Mouse (Mus musculus) myocyte (in vitro differentiated cells): ENCODE results near the gene Hspa8. TPM values are rescaled to one million over a fixed set of nuclear protein-coding genes. Genes with fewer than 3 reads are reported as not detected.
"Not testable (repeated sequence)": the region's sequence is repeated elsewhere in the genome, so short reads cannot be mapped to it uniquely, and the experiment has no call there.

Experiments used
- H3K27me3 ChIP-seq: one replicate; pipeline ENCODE4 v1.6.1; 2011; ENCODE audit not compliant: control insufficient read depth, insufficient read depth, insufficient read length
- H3K36me3 ChIP-seq: one replicate; pipeline ENCODE4 v1.6.1; 2011; ENCODE audit not compliant: control insufficient read depth, insufficient read depth
- H3K4me2 ChIP-seq: one replicate; pipeline ENCODE4 v1.6.1; 2011; ENCODE audit warnings: low read depth, control low read depth
- H3K4me3 ChIP-seq: one replicate; pipeline ENCODE4 v1.5.1; 2011; ENCODE audit warnings: mild to moderate bottlenecking, control low read depth, moderate library complexity
- H3K79me2 ChIP-seq: one replicate; pipeline ENCODE4 v1.6.1; 2011; ENCODE audit not compliant: control insufficient read depth, insufficient read depth
- H3ac ChIP-seq: one replicate; pipeline ENCODE4 v1.6.1; 2011; ENCODE audit not compliant: control insufficient read depth, insufficient read length
- CEBPB ChIP-seq: IDR thresholded peaks from 2 replicates; pipeline ENCODE4 v1.6.1; 2011; ENCODE audit warnings: mild to moderate bottlenecking, moderate library complexity; ENCODE audit not compliant: poor library complexity, insufficient read depth, severe bottlenecking
- E2F4 ChIP-seq: IDR thresholded peaks from one replicate; pipeline ENCODE4 v1.6.1; 2011; ENCODE audit warnings: mild to moderate bottlenecking, control low read depth, moderate library complexity; ENCODE audit not compliant: insufficient read depth
- MAX ChIP-seq: IDR thresholded peaks from one replicate; pipeline ENCODE4 v1.6.1; 2011; ENCODE audit warnings: low read depth, mild to moderate bottlenecking, control low read depth
- MYOD1 ChIP-seq, 3 experiments: IDR thresholded peaks; one replicate each; pipeline ENCODE4 v1.6.1; 2011; ENCODE audit warnings: control low read depth in 2 of 3, low read depth in 2 of 3, mild to moderate bottlenecking in 2 of 3, moderate library complexity in 1 of 3; ENCODE audit not compliant: insufficient read length in 2 of 3, control insufficient read depth in 1 of 3
- MYOG ChIP-seq, 3 experiments: IDR thresholded peaks; one replicate each; pipeline ENCODE4 v1.6.1; 2011; ENCODE audit warnings: control low read depth in 2 of 3, low read depth in 2 of 3, mild to moderate bottlenecking in 2 of 3; ENCODE audit not compliant: insufficient read length in 2 of 3, control insufficient read depth in 1 of 3, insufficient read depth in 1 of 3
- POLR2A ChIP-seq: IDR thresholded peaks from one replicate; pipeline ENCODE4 v1.6.1; 2011; ENCODE audit warnings: low read depth, mild to moderate bottlenecking, control low read depth, moderate library complexity; ENCODE audit not compliant: insufficient read length
- POLR2AphosphoS2 ChIP-seq: IDR thresholded peaks from one replicate; pipeline ENCODE4 v1.6.1; 2011; ENCODE audit warnings: low read depth, control low read depth; ENCODE audit not compliant: insufficient read length
- REST ChIP-seq: IDR thresholded peaks from one replicate; pipeline ENCODE4 v1.6.1; 2011; ENCODE audit warnings: mild to moderate bottlenecking, control low read depth, moderate library complexity; ENCODE audit not compliant: insufficient read depth, insufficient read length
- SRF ChIP-seq: IDR thresholded peaks from one replicate; pipeline ENCODE4 v1.6.1; 2011; ENCODE audit warnings: low read depth; ENCODE audit not compliant: control insufficient read depth, insufficient read length
- TCF12 ChIP-seq: IDR thresholded peaks from one replicate; pipeline ENCODE4 v1.6.1; 2011; ENCODE audit warnings: mild to moderate bottlenecking, control low read depth; ENCODE audit not compliant: poor library complexity, insufficient read depth, severe bottlenecking
- TCF3 ChIP-seq: IDR thresholded peaks from one replicate; pipeline ENCODE4 v1.6.1; 2011; ENCODE audit warnings: low read depth, control low read depth; ENCODE audit not compliant: insufficient read length
- USF1 ChIP-seq: IDR thresholded peaks from one replicate; pipeline ENCODE4 v1.6.1; 2011; ENCODE audit warnings: low read depth, mild to moderate bottlenecking, control low read depth, moderate library complexity
- polyA plus RNA-seq: library from polyadenylated mRNA; unstranded; fragments of >200 nt; fragmentation: generic; extraction: Trizol; gene quantifications from one replicate; pipeline ENCODE4 v1.2.1, GENCODE M21; 2012; ENCODE audit warnings: missing spikeins

The Hspa8 gene
- polyA plus RNA-seq, 1 experiment: 797 TPM

- Histone ChIP-seq H3K36me3 (peaks cover 17% of the 10 kb centered on the region), H3K79me2 (peaks cover 21% of the 10 kb centered on the region), H3ac (no peak overlapping the region), H3K27me3 (no peaks in the 10 kb centered on the region), H3K4me2 (peak overlapping the region; percentile 92), H3K4me3 (peak overlapping the region; percentile 76)
- no peak for TF ChIP-seq POLR2A
- TF ChIP-seq REST: no peak
- TF ChIP-seq SRF: no peak
- no peak for TF ChIP-seq TCF12
- no peak for TF ChIP-seq TCF3
- TF ChIP-seq MYOD1 (IDR thresholded peaks at IDR 0.05; ENCODE audit: control insufficient read depth in 1 of 3, insufficient read length in 2 of 3, low read depth in 2 of 3): no peak
- TF ChIP-seq CEBPB: no peak
- no peak for TF ChIP-seq MAX
- no peak for TF ChIP-seq E2F4
- TF ChIP-seq MYOG (IDR thresholded peaks at IDR 0.05; ENCODE audit: control insufficient read depth in 1 of 3, insufficient read depth in 1 of 3, insufficient read length in 2 of 3, low read depth in 2 of 3): no peak
- no peak for TF ChIP-seq POLR2AphosphoS2
- no peak for TF ChIP-seq USF1
Observed at GRCm38 (mm10) chr9:40799112-40799511, 1.7 kb upstream of the Hspa8 start.

GRCm38 (mm10) chr9:40799837-40800501 is 815 bp upstream of the Hspa8 start:
- Histone ChIP-seq H3K36me3 (peaks cover 17% of the 10 kb centered on the region), H3K4me3 (peak overlapping the region; percentile 76), H3K4me2 (peak overlapping the region; percentile 92), H3K79me2 (peaks cover 21% of the 10 kb centered on the region), H3K27me3 (no peaks in the 10 kb centered on the region), H3ac (peak overlapping the region; percentile 98)
- TF ChIP-seq MYOD1 (IDR thresholded peaks at IDR 0.05; ENCODE audit: control insufficient read depth in 1 of 3, insufficient read length in 2 of 3, low read depth in 2 of 3) (no peak), MYOG (IDR thresholded peaks at IDR 0.05; ENCODE audit: control insufficient read depth in 1 of 3, insufficient read depth in 1 of 3, insufficient read length in 2 of 3, low read depth in 2 of 3) (no peak), CEBPB (no peak), E2F4 (no peak), USF1 (peak; percentile 78), POLR2AphosphoS2 (peak; percentile 23), SRF (no peak), TCF3 (no peak), TCF12 (no peak), REST (no peak), POLR2A (peak; percentile 62), MAX (no peak)

GRCm38 (mm10) chr9:40801614-40802532 is 1.1 kb downstream of the Hspa8 start:
- H3K27me3 ChIP-seq: not testable (repeated sequence)
- Histone ChIP-seq H3K36me3 (peaks cover 17% of the 10 kb centered on the region), H3K4me3 (peak overlapping the region; percentile 76), H3K4me2 (peak overlapping the region; percentile 84), H3K79me2 (peaks cover 21% of the 10 kb centered on the region), H3ac (peak overlapping the region; percentile 98)

DNA sequence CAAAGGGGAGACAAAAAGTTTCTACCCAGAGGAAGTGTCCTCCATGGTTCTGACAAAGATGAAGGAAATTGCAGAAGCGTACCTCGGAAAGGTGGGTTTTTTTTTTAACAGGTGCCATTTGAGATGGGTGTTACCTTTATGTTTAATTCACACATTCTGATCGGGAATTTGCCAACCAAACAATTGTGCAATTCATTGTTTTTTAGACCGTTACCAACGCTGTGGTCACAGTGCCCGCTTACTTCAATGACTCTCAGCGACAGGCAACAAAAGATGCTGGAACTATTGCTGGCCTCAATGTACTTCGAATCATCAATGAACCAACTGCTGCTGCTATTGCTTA is 1.7 kb downstream of the Hspa8 start:
- H3K36me3 ChIP-seq: peaks cover 17% of the 10 kb centered on the region

DNA sequence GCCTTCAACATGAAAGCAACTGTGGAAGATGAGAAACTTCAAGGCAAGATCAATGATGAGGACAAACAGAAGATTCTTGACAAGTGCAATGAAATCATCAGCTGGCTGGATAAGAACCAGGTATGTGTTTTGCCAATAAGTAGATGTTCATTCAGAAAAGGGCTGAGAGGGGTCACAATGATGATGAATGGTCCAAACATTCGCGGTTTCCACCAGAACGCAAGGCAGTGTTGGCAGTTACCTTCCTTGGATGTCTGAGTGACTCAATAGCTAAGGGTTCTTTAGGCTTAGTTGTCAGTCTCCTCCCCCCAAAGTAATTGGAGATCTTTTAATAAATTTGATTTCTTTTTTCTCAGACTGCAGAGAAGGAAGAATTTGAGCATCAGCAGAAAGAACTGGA is 3.8 kb downstream of the Hspa8 start:
- H3ac ChIP-seq, H3K27me3 ChIP-seq: not testable (repeated sequence)
- Histone ChIP-seq H3K36me3 (peaks cover 17% of the 10 kb centered on the region), H3K79me2 (peaks cover 21% of the 10 kb centered on the region), H3K4me3 (peak overlapping the region; percentile 76), H3K4me2 (peak overlapping the region; percentile 66)
- TF ChIP-seq POLR2AphosphoS2: peak; percentile 50

More for the DNA sequence above, 1.7 kb downstream of the Hspa8 start:
- Histone ChIP-seq H3K79me2 (peaks cover 21% of the 10 kb centered on the region), H3K4me3 (peak overlapping the region; percentile 76), H3K4me2 (peak overlapping the region; percentile 84)
- not testable (repeated sequence) for H3ac ChIP-seq, H3K27me3 ChIP-seq
